Mouse (Mus musculus) embryonic facial prominence, embryonic 11.5 days (tissue): Measurements from ENCODE around the gene Terf2ip. TPM values are rescaled to one million over a fixed set of nuclear protein-coding genes. Genes with fewer than 3 reads are reported as not detected.

ENCODE experiments used
- ATAC-seq: fragments of 200-750 bp; cut with Nextera tagmentation; replicated peaks from 2 replicates; pipeline ENCODE4 v1.8.0; 2017; ENCODE audit warnings: low read depth; ENCODE audit not compliant: insufficient number of reproducible peaks, low FRiP score, low TSS enrichment
- DNase-seq: peaks from one replicate; pipeline ENCODE4 v3.0.0-alpha.2; 2015; ENCODE audit warnings: low spot score
- H3K27ac ChIP-seq: fragments of 300-500 bp; sonication (generic); replicated peaks from 2 replicates; pipeline ENCODE4 v1.5.1; 2014; ENCODE audit warnings: mild to moderate bottlenecking, low read depth, low read length, control low read depth
- H3K27me3 ChIP-seq: fragments of 300-500 bp; sonication (generic); 2 replicates; pipeline ENCODE4 v1.6.1; 2014; ENCODE audit warnings: mild to moderate bottlenecking, low read length, moderate library complexity, mixed read lengths; ENCODE audit not compliant: control insufficient read depth, insufficient read depth
- H3K36me3 ChIP-seq: fragments of 300-500 bp; sonication (generic); replicated peaks from 2 replicates; pipeline ENCODE4 v1.6.1; 2014; ENCODE audit warnings: low read depth, mild to moderate bottlenecking, low read length, moderate library complexity, mixed read lengths; ENCODE audit not compliant: control insufficient read depth, insufficient read depth
- H3K4me1 ChIP-seq: fragments of 300-500 bp; sonication (generic); 2 replicates; pipeline ENCODE4 v1.6.1; 2014; ENCODE audit warnings: low read length, mixed read lengths; ENCODE audit not compliant: control insufficient read depth, insufficient read depth
- H3K4me2 ChIP-seq: fragments of 300-500 bp; sonication (generic); 2 replicates; pipeline ENCODE4 v1.6.1; 2014; ENCODE audit warnings: low read depth, mild to moderate bottlenecking, control low read depth, low read length, moderate library complexity
- H3K4me3 ChIP-seq: fragments of 300-500 bp; sonication (generic); 2 replicates; pipeline ENCODE4 v1.5.1; 2014; ENCODE audit warnings: low read depth, low read length, control low read depth
- H3K9ac ChIP-seq: fragments of 300-500 bp; sonication (generic); replicated peaks from 2 replicates; pipeline ENCODE4 v1.6.1; 2014; ENCODE audit warnings: mild to moderate bottlenecking, control low read depth, low read length
- H3K9me3 ChIP-seq: fragments of 300-500 bp; sonication (generic); replicated peaks from 2 replicates; pipeline ENCODE4 v1.6.1; 2016; ENCODE audit warnings: mild to moderate bottlenecking, low read length, inconsistent platforms, mixed read lengths; ENCODE audit not compliant: control insufficient read depth
- WGBS: fragments of 180-500 bp; shearing (Covaris S2); extraction: QIAGEN DNeasy Blood & Tissue Kit; methylation state at CpG from one replicate; pipeline ENCODE4 v1.1.7; 2014; 5-methylcytosine and 5-hydroxymethylcytosine counted together
- polyA plus RNA-seq: library from polyadenylated mRNA; unstranded; fragments of >200 nt; fragmentation: Nextera tagmentation; extraction: Ambion mirVana; gene quantifications from 2 replicates; pipeline ENCODE4 v1.2.1, GENCODE M21; 2014

Terf2ip gene
- polyA plus RNA-seq, 1 experiment from 2014 or later = 21.3 TPM

GRCm38 (mm10) chr8:112011816-112012242 lies 631 bp downstream of the Terf2ip start:
- no peak; the same call in 1 of the 2 replicates for ATAC-seq
- Histone ChIP-seq H3K4me3 (peak overlapping the region; percentile 94), H3K27me3 (no peaks in the 10 kb centered on the region), H3K9ac (peak overlapping the region; percentile 86), H3K9me3 (no peaks in the 10 kb centered on the region), H3K36me3 (no peaks in the 10 kb centered on the region; the same call in 1 of the 2 replicates), H3K27ac (peak overlapping the region; percentile 62), H3K4me2 (peak overlapping the region; percentile 89), H3K4me1 (no peaks in the 10 kb centered on the region)
- DNase-seq = peak; percentile 44
- under 1% methylated on average over 40 of the region's 40 CpGs for WGBS

GRCm38 (mm10) chr8:112014936-112015335 lies 3.7 kb downstream of the Terf2ip start, which contains the start of gene Gm6793:
Gm6793 (minus strand) TSS chr8:112015036.
- ATAC-seq = no peak
- no peaks in the 10 kb centered on the region for H3K27me3 ChIP-seq
- no peak within 1 kb of the TSS for H3K4me2 ChIP-seq
- H3K36me3 ChIP-seq = peaks cover 5% of the 10 kb centered on the region
- H3K4me3 ChIP-seq = no peak within 1 kb of the TSS
- no peak within 1 kb of the TSS for H3K9ac ChIP-seq
- H3K9me3 ChIP-seq = no peaks in the 10 kb centered on the region
- 94% methylated on average over 11 of the region's 11 CpGs for WGBS
- no peaks in the 10 kb centered on the region for H3K4me1 ChIP-seq
- DNase-seq = no peak
- no peak within 1 kb of the TSS for H3K27ac ChIP-seq

- Histone ChIP-seq H3K4me1 (no peaks in the 10 kb centered on the region), H3K9me3 (no peaks in the 10 kb centered on the region), H3K27me3 (no peaks in the 10 kb centered on the region), H3K36me3 (no peaks in the 10 kb centered on the region), H3K27ac (no peak overlapping the region), H3K4me2 (no peak overlapping the region), H3K4me3 (no peak overlapping the region), H3K9ac (no peak overlapping the region)
- no peak for DNase-seq
- ATAC-seq = no peak
- 85% methylated on average over 7 of the region's 7 CpGs for WGBS
Measured at GRCm38 (mm10) chr8:112029455-112029854, 18.3 kb downstream of the Terf2ip start.

GRCm38 (mm10) chr8:112030663-112031062 lies 19.5 kb downstream of the Terf2ip start:
- Histone ChIP-seq H3K9me3 (no peaks in the 10 kb centered on the region), H3K4me1 (no peaks in the 10 kb centered on the region), H3K4me3 (no peak overlapping the region), H3K36me3 (no peaks in the 10 kb centered on the region), H3K9ac (no peak overlapping the region), H3K27ac (no peak overlapping the region), H3K27me3 (no peaks in the 10 kb centered on the region), H3K4me2 (no peak overlapping the region)
- 50% methylated on average over 6 of the region's 6 CpGs for WGBS
- ATAC-seq (no peak), DNase-seq (no peak)

- no peak overlapping the region for H3K27ac ChIP-seq
- 49% methylated on average over 7 of the region's 7 CpGs for WGBS
- no peak for ATAC-seq
- H3K9ac ChIP-seq = no peak overlapping the region
- no peak overlapping the region for H3K4me3 ChIP-seq
- no peaks in the 10 kb centered on the region for H3K27me3 ChIP-seq
- no peaks in the 10 kb centered on the region for H3K36me3 ChIP-seq
- no peaks in the 10 kb centered on the region for H3K9me3 ChIP-seq
- H3K4me1 ChIP-seq = no peaks in the 10 kb centered on the region
- no peak for DNase-seq
- no peak overlapping the region for H3K4me2 ChIP-seq
Measured at GRCm38 (mm10) chr8:112033071-112033470, 21.9 kb downstream of the Terf2ip start.

- Histone ChIP-seq H3K27ac (no peak overlapping the region), H3K4me3 (no peak overlapping the region), H3K9ac (no peak overlapping the region), H3K36me3 (no peaks in the 10 kb centered on the region), H3K4me1 (no peaks in the 10 kb centered on the region), H3K9me3 (no peaks in the 10 kb centered on the region), H3K27me3 (no peaks in the 10 kb centered on the region), H3K4me2 (no peak overlapping the region)
- ATAC-seq (no peak), DNase-seq (peak; percentile 87)
- WGBS = 8% methylated on average over 8 of the region's 8 CpGs
Measured at GRCm38 (mm10) chr8:112034603-112035002, 23.4 kb downstream of the Terf2ip start.

GRCm38 (mm10) chr8:112037521-112037920 lies 26.3 kb downstream of the Terf2ip start:
- Histone ChIP-seq H3K9ac (no peak overlapping the region), H3K4me1 (no peaks in the 10 kb centered on the region), H3K27ac (no peak overlapping the region), H3K9me3 (no peaks in the 10 kb centered on the region), H3K27me3 (no peaks in the 10 kb centered on the region), H3K4me3 (no peak overlapping the region), H3K36me3 (no peaks in the 10 kb centered on the region), H3K4me2 (no peak overlapping the region)
- no peak for DNase-seq
- ATAC-seq = no peak
- 79% methylated on average over 18 of the region's 18 CpGs for WGBS

GRCm38 (mm10) chr8:112045182-112045581 lies 34.0 kb downstream of the Terf2ip start:
- Histone ChIP-seq H3K4me3 (no peak overlapping the region), H3K27ac (no peak overlapping the region), H3K36me3 (no peaks in the 10 kb centered on the region), H3K9ac (no peak overlapping the region), H3K27me3 (no peaks in the 10 kb centered on the region), H3K4me2 (no peak overlapping the region), H3K4me1 (no peaks in the 10 kb centered on the region), H3K9me3 (no peaks in the 10 kb centered on the region)
- WGBS = 82% methylated on average over 5 of the region's 5 CpGs
- no peak for ATAC-seq
- no peak for DNase-seq
